Mouse (Mus musculus) heart, adult 2 months (tissue): ENCODE measurements around the gene Lrrc38. TPM values are rescaled to one million over a fixed set of nuclear protein-coding genes. Genes with fewer than 3 reads are reported as not detected.

Source experiments
- DNase-seq, 2 experiments: peaks; one replicate each; pipeline ENCODE4 v3.0.0; 2021
- H3K27ac ChIP-seq: fragments of 200-600 bp; 2 replicates; pipeline ENCODE4 v1.8.1; 2022
- H3K27me3 ChIP-seq: fragments of 200-500 bp; 2 replicates; pipeline ENCODE4 v1.6.1; 2012; ENCODE audit warnings: mild to moderate bottlenecking, low read length, inconsistent platforms, mixed read lengths; ENCODE audit not compliant: control insufficient read depth, insufficient read depth
- H3K36me3 ChIP-seq: fragments of 200-500 bp; 2 replicates; pipeline ENCODE4 v1.6.1; 2012; ENCODE audit warnings: low read length, inconsistent platforms; ENCODE audit not compliant: control insufficient read depth, insufficient read depth
- H3K4me1 ChIP-seq: fragments of 200-500 bp; 2 replicates; pipeline ENCODE4 v1.6.1; 2011; ENCODE audit warnings: low read length; ENCODE audit not compliant: control insufficient read depth, insufficient read depth
- H3K4me3 ChIP-seq: fragments of 200-600 bp; 2 replicates; pipeline ENCODE4 v1.8.1; 2022
- H3K79me2 ChIP-seq: fragments of 200-500 bp; replicated peaks from 2 replicates; pipeline ENCODE4 v1.6.1; 2012; ENCODE audit warnings: mild to moderate bottlenecking, inconsistent platforms, low read length, moderate library complexity, mixed read lengths; ENCODE audit not compliant: control insufficient read depth, insufficient read depth
- H3K9ac ChIP-seq: fragments of 200-500 bp; 2 replicates; pipeline ENCODE4 v1.6.1; 2012; ENCODE audit warnings: low read depth, mild to moderate bottlenecking, control low read depth, inconsistent platforms, low read length, mixed read lengths
- CTCF ChIP-seq: fragments of 200-600 bp; IDR thresholded peaks from 2 replicates; pipeline ENCODE4 v1.8.1; 2022; ENCODE audit warnings: antibody characterized with exemption, mild to moderate bottlenecking, moderate library complexity
- EP300 ChIP-seq: fragments of 200-500 bp; IDR thresholded peaks from 2 replicates; pipeline ENCODE4 v1.6.1; 2011; ENCODE audit warnings: low read depth, low read length, control low read depth; ENCODE audit not compliant: insufficient read depth
- POLR2A ChIP-seq: fragments of 200-500 bp; IDR thresholded peaks from 2 replicates; pipeline ENCODE4 v1.6.1; 2011; ENCODE audit warnings: mild to moderate bottlenecking, low read depth, low read length, control low read depth; ENCODE audit not compliant: insufficient read depth
- whole genome bisulfite sequencing: fragments of 180-500 bp; shearing (Covaris S2); methylation state at CpG from one replicate; pipeline ENCODE4 v1.1.7; 2018; 5-methylcytosine and 5-hydroxymethylcytosine counted together
- intact Hi-C: fragments of 180-260 bp; cut with DNase I; formaldehyde crosslinking; loops from one replicate; pipeline ENCODE4 v1.15.1; 2025
- long read RNA-seq: library from polyadenylated mRNA; stranded (forward); transcript quantifications from one replicate; pipeline ENCODE4 v2.0.0, GENCODE M21; 2021
- polyA plus RNA-seq: library from polyadenylated mRNA; depleted of rRNA; stranded (reverse); fragments of >200 nt; gene quantifications from 2 replicates; pipeline ENCODE4 v1.2.3, GENCODE M21; 2012; rRNA removed
- total RNA-seq, 2 experiments: library from RNA; stranded (reverse); gene quantifications; 2 replicates each; pipeline ENCODE4 v1.2.3; 2021

Lrrc38 gene
- total RNA-seq (not detected), polyA plus RNA-seq (0.47 and 1.8 TPM in 2 replicates)
- long read RNA-seq, result 0 reads

DNA sequence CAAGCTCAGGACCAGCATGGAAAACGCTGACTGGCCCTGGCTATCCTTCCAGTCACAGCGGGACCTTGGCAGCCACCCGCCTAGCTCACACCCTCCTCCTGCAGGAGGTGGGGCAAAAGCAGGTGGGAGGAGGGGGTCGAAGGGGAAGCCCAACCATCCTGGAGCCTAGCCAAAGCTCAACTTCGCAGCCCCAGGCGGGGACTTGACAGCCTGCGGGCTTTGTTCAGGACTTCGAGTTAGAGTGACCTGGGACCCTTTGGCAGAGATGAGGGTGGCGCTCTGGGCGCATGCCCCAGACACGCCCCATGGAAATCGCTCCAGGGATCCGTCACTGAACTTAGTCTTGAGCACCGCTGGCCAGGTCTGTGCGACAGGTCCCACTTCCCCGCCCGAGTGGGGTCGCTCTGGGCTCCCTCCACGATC, at the start of gene Lrrc38:
Lrrc38 (plus strand) TSS at position 274 of the 423 bp plus-strand sequence.
- DNase-seq, result peak in 1 of 2 experiments; percentile 14
- Histone ChIP-seq H3K36me3 (no peaks in the 10 kb centered on the region), H3K27ac (no peak within 1 kb of the TSS), H3K27me3 (peaks cover 5% of the 10 kb centered on the region), H3K4me3 (peak within 1 kb of the TSS; percentile 30), H3K4me1 (no peaks in the 10 kb centered on the region), H3K9ac (peak within 1 kb of the TSS; percentile 26; the same call in 1 of the 2 replicates), H3K79me2 (no peaks in the 10 kb centered on the region)
- TF ChIP-seq CTCF (no peak), EP300 (no peak), POLR2A (no peak)
- 2% methylated on average over 19 of the region's 19 CpGs for WGBS
- intact Hi-C loops, result no loop called here

DNA sequence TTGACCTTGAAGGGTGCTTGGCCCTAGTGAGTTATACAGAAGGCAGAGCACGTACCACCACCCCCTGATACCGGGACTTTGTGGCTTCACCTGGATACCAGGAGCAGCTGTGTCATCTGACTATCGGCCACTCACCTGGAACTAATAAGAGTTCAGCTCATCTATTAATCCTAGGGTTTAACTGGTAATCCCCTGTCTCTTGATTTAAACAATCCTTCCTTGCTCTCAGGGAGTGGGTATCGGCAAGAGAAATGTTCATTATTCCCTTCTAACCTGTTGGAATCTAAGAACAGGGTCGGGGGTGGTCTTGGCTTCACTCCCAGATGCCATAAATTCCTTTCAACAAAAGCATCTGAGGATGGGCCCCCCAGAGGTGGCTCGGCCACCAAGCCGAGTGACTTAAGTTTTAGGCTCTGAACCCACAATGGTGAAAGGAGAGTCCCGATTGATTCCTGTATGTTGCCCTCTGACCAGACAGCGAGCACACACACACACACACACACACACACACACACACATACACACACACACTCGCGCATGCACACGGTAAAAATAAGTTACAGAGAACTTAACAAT, 49.4 kb upstream of the Lrrc38 start:
- no peak overlapping the region for H3K9ac ChIP-seq
- no peaks in the 10 kb centered on the region; the same call in 1 of the 2 replicates for H3K27me3 ChIP-seq
- no peaks in the 10 kb centered on the region for H3K79me2 ChIP-seq
- no peaks in the 10 kb centered on the region for H3K36me3 ChIP-seq
- intact Hi-C loops, result no loop called here
- DNase-seq, result no peak
- no peak overlapping the region for H3K4me3 ChIP-seq
- no peaks in the 10 kb centered on the region; the same call in 1 of the 2 replicates for H3K4me1 ChIP-seq
- no peak overlapping the region for H3K27ac ChIP-seq
- TF ChIP-seq CTCF, result no peak
- no peak for TF ChIP-seq POLR2A
- no peak for TF ChIP-seq EP300
- 26% methylated on average over 12 of the region's 12 CpGs for WGBS

DNA sequence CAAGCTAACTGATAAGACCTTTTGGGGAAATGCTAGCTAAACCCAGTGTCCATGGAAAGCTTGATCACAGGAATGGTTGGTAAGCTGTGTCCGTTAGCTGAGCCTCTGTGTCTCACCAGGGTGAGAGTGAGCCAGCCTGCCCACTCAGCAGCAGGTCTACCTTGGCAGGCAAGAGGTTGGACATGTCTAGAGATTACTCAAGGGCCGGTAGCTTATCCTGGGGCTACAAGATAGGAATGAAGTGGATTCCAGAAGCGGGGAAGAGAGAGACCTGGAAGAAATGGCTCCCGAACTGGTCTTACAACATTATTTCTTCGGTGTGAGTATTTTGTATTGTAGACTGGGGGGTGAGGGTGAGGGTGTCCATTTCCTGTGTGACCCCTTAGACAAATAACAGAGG, 48.5 kb upstream of the Lrrc38 start:
- intact Hi-C loops, result no loop called here
- no peaks in the 10 kb centered on the region; the same call in 1 of the 2 replicates for H3K27me3 ChIP-seq
- no peaks in the 10 kb centered on the region for H3K36me3 ChIP-seq
- no peaks in the 10 kb centered on the region for H3K79me2 ChIP-seq
- TF ChIP-seq EP300 (no peak), CTCF (no peak), POLR2A (no peak)
- no peak overlapping the region for H3K9ac ChIP-seq
- no peak overlapping the region for H3K27ac ChIP-seq
- no peak for DNase-seq
- no peaks in the 10 kb centered on the region; the same call in 1 of the 2 replicates for H3K4me1 ChIP-seq
- no peak overlapping the region for H3K4me3 ChIP-seq
- 45% methylated on average over 5 of the region's 5 CpGs for WGBS

DNA sequence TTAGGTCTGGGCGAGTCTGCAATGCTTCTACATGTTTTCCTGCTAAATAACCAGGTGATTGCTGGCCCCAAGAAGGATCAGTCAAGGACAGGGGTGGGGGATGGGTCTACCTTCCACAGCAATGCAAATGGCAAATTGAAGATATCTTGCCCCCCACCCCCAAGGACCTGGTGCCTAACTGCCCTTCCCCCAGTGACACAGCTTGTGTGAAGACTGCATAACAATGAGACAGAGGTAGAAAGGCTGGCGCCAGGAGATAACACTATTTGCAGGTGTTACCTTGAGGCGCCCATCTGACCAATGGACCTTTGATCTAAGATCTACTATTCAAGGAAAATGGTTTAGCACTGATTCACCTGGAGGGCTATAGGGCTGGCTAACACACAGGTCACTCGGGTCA, 47.7 kb upstream of the Lrrc38 start:
- intact Hi-C loops, result no loop called here
- 54% methylated on average over 4 of the region's 4 CpGs for WGBS
- DNase-seq, result no peak
- no peak overlapping the region for H3K9ac ChIP-seq
- H3K79me2 ChIP-seq, result no peaks in the 10 kb centered on the region
- no peaks in the 10 kb centered on the region for H3K36me3 ChIP-seq
- H3K27me3 ChIP-seq, result no peaks in the 10 kb centered on the region; the same call in 1 of the 2 replicates
- H3K4me1 ChIP-seq, result no peaks in the 10 kb centered on the region; the same call in 1 of the 2 replicates
- TF ChIP-seq EP300 (no peak), CTCF (no peak), POLR2A (no peak)
- H3K27ac ChIP-seq, result no peak overlapping the region
- no peak overlapping the region for H3K4me3 ChIP-seq

DNA sequence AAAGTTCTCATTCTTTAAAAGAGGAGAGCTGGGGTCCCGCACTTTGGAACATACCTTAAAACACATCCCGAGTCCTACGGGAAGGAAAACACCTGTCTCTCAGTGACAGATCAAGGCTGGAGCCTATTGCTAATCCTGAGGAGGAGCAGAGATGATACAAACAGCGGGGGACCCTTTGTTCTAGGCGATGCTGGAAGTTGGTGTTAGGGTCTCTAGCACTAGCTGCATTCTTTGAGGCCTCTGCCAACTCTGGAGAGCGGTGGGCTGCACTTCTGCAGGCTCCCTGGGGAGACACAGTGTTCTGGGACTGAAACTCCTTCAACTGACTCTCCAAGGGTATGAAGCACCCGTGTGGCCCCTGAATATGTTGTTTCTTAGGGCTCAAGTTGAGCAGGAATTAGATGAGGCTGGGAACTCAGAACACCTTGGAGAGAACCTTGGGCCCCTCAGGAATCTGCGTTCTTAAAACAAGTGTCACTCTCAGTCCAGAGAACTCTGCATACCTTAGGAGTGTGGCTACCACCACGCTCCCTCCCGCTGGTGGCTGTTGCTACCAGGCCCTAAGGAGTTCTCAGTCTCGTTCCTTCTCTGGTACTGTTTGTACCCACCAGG, 47.2 kb upstream of the Lrrc38 start:
- H3K9ac ChIP-seq, result no peak overlapping the region
- H3K27ac ChIP-seq, result no peak overlapping the region
- H3K27me3 ChIP-seq, result no peaks in the 10 kb centered on the region; the same call in 1 of the 2 replicates
- no peak for DNase-seq
- TF ChIP-seq CTCF, result no peak
- TF ChIP-seq POLR2A, result no peak
- TF ChIP-seq EP300, result no peak
- intact Hi-C loops, result no loop called here
- WGBS, result 40% methylated on average over 11 of the region's 11 CpGs
- H3K4me1 ChIP-seq, result no peaks in the 10 kb centered on the region; the same call in 1 of the 2 replicates
- no peak overlapping the region for H3K4me3 ChIP-seq
- H3K79me2 ChIP-seq, result no peaks in the 10 kb centered on the region
- no peaks in the 10 kb centered on the region for H3K36me3 ChIP-seq

DNA sequence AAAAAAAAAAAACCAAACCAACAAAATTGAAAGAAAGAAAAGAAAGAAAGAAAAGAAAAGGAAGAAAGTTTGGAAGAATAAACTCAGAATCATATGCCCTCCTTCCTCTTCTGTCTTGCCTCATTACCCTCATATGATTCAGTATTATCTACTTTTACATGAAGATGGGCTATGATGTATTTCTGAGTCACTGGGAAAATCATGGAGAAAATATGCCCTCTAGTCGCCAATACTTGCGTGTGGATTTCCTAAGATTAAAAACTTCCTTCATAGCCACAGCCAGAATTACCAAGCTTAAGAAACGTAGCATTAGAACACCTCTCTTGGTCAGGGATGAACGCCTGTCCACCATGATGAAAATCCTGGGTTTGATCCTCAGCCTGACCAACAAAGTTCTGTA, 44.5 kb upstream of the Lrrc38 start:
- H3K36me3 ChIP-seq, result no peaks in the 10 kb centered on the region
- H3K27me3 ChIP-seq, result no peaks in the 10 kb centered on the region
- intact Hi-C loops, result no loop called here
- no peaks in the 10 kb centered on the region for H3K79me2 ChIP-seq
- WGBS, result 79% methylated on average over 4 of the region's 4 CpGs
- H3K9ac ChIP-seq, result no peak overlapping the region
- TF ChIP-seq EP300 (no peak), CTCF (no peak), POLR2A (no peak)
- no peaks in the 10 kb centered on the region for H3K4me1 ChIP-seq
- DNase-seq, result no peak
- no peak overlapping the region for H3K27ac ChIP-seq
- no peak overlapping the region for H3K4me3 ChIP-seq
